Mouse (Mus musculus): ENCODE data around the gene Abhd4.

DNA sequence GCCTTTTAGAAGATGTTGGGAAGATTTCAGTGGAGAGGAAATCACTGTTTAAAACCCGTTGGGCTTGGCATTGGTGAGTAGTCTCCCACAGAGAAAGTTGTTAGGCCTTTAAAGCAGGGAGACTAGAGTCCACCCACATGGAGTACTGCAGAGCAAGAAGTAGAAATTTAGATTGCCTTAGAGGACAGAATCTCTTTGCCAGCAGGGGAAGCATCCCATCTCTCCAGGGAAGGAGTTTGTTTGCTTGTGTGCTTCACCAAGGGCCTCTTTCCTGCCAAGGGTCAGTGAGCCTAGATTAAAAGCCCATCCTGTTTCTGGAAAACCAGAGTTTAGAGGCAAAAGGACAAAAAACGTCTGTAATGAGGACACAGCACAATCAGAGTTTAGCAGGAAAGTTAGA, 39.5 kb upstream of the Abhd4 start:
- no peak for TF ChIP-seq EP300 (optimal IDR thresholded peaks at IDR 0.05)
- TF ChIP-seq CTCF (IDR thresholded peaks at IDR 0.05; ENCODE audit: low read depth), result peak; percentile 22

Measured in stomach, postnatal 0 days (tissue).